ENCODE assay signal across 8 mouse cellular contexts in the genomic region with DNA sequence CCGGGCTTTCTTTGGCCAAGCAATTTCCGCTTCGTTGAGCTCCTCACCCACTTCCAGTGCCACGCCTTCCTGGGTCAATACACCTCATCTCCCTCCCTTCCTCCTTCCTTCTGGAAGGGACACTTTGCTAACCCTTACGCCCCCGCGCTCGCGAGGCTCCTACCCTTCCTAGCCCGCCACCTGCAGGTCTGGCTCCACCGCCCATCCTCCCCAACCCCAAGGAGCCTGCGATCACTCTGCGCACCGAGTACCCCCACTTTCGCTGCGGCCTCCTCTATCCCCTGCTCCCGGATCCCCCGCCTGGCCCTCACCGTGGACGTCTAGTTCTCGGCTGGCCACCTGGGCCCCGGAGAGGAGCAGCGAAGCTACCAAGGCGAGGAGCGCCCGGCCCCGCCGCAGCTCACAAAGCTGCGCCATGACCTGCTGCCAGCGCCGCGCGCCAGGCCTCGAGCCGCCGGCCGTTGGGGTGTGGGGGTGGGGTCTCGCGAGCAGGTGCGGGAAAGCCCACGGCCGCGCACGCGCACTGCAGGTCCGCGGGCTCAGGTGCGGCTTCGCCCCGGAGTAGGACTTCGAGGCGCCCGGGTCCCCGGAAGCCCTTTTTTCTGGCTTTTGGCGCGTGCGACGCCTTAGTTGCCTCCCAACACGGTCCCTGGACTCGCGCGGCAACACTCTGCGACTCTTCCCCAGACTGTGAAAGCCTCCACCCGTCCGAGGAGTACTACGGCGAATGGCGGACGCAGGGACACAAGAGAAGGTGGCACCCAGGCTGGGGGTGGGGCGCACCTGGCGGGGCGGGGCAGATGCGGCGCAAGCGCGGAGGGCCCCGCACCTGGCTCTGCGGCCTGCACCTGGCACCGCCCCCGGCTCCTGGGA. TPM values are rescaled to one million over a fixed set of nuclear protein-coding genes. Genes with fewer than 3 reads are reported as not detected.
DNase-seq lines count a peak whose midpoint lies in the region; ATAC-seq and TF ChIP-seq lines count a peak whose summit lies in the region.

A gene (minus strand): TSS at position 712 of the 873 bp plus-strand sequence.

- peak; percentile 85 to 94 for DNase-seq in urinary bladder, adult 18-20 months (ENCODE audit: low spot score in 2 of 2)
- DNase-seq in urinary bladder, postnatal 10 days (ENCODE audit: low spot score) = no peak
- peak; percentile 71 to 85 for DNase-seq in cerebellum, postnatal 36 days
- DNase-seq in kidney, postnatal 10 days = peak; percentile 93
- DNase-seq in liver, postnatal 0 days = peak; percentile 87
- DNase-seq in thymus, postnatal 14 days = peak; percentile 86

- peak; percentile 63 for ATAC-seq in heart, embryonic 15.5 days (replicated peaks; ENCODE audit: insufficient number of reproducible peaks, insufficient read depth, low FRiP score, low read depth)
- ATAC-seq in liver, postnatal 0 days = peak; percentile 94
- ATAC-seq in neural tube, embryonic 15.5 days (ENCODE audit: low FRiP score) = peak; percentile 88

- peak within 1 kb of the TSS; percentile 77 for H3K9ac ChIP-seq in heart, embryonic 15.5 days
- H3K9ac ChIP-seq in liver, postnatal 0 days (replicated peaks) = peak within 1 kb of the TSS; percentile 75
- H3K9ac ChIP-seq in neural tube, embryonic 15.5 days (replicated peaks) = peak within 1 kb of the TSS; percentile 57

- TF ChIP-seq CTCF in liver, postnatal 0 days (IDR thresholded peaks at IDR 0.05; ENCODE audit: low read depth) = peak; percentile 29; the same call in 1 of the 2 replicates

- H3K4me3 ChIP-seq in heart, embryonic 15.5 days = peak within 1 kb of the TSS; percentile 72
- H3K4me3 ChIP-seq in liver, postnatal 0 days (ENCODE audit: low read depth, low read length) = peak within 1 kb of the TSS; percentile 70
- peak within 1 kb of the TSS; percentile 58 for H3K4me3 ChIP-seq in neural tube, embryonic 15.5 days (replicated peaks)

- under 1% methylated on average over 80 of the region's 80 CpGs for WGBS in heart, embryonic 15.5 days
- 3% methylated on average over 59 of the region's 80 CpGs for WGBS in liver, postnatal 0 days (ENCODE audit: insufficient replicate concordance)
- WGBS in neural tube, embryonic 15.5 days = under 1% methylated on average over 80 of the region's 80 CpGs

- H3K4me1 ChIP-seq in heart, embryonic 15.5 days (replicated peaks) = peaks cover 24% of the 10 kb centered on the region
- peaks cover 10% of the 10 kb centered on the region; the same call in 1 of the 2 replicates for H3K4me1 ChIP-seq in liver, postnatal 0 days (ENCODE audit: insufficient read depth)
- H3K4me1 ChIP-seq in neural tube, embryonic 15.5 days = peaks cover 20% of the 10 kb centered on the region

- H3K36me3 ChIP-seq in heart, embryonic 15.5 days = no peaks in the 10 kb centered on the region
- no peaks in the 10 kb centered on the region for H3K36me3 ChIP-seq in liver, postnatal 0 days (replicated peaks; ENCODE audit: insufficient read depth, low read length)
- no peaks in the 10 kb centered on the region for H3K36me3 ChIP-seq in neural tube, embryonic 15.5 days

- peak within 1 kb of the TSS; percentile 65 for H3K27ac ChIP-seq in heart, embryonic 15.5 days
- H3K27ac ChIP-seq in liver, postnatal 0 days (ENCODE audit: low read depth) = peak within 1 kb of the TSS; percentile 73
- H3K27ac ChIP-seq in neural tube, embryonic 15.5 days (replicated peaks) = no peak within 1 kb of the TSS

- peak within 1 kb of the TSS; percentile 96 for H3K4me2 ChIP-seq in heart, embryonic 15.5 days
- peak within 1 kb of the TSS; percentile 88 for H3K4me2 ChIP-seq in liver, postnatal 0 days (ENCODE audit: low read depth, low read length)
- H3K4me2 ChIP-seq in neural tube, embryonic 15.5 days = peak within 1 kb of the TSS; percentile 96

- no peak for TF ChIP-seq EP300 in liver, postnatal 0 days (IDR thresholded peaks at IDR 0.05; ENCODE audit: low read depth)

- H3K9me3 ChIP-seq in heart, embryonic 15.5 days (replicated peaks) = no peaks in the 10 kb centered on the region
- H3K9me3 ChIP-seq in liver, postnatal 0 days (ENCODE audit: low read length) = no peaks in the 10 kb centered on the region
- H3K9me3 ChIP-seq in neural tube, embryonic 15.5 days (replicated peaks) = no peaks in the 10 kb centered on the region

- H3K27me3 ChIP-seq in heart, embryonic 15.5 days = peaks cover 5% of the 10 kb centered on the region; the same call in 1 of the 2 replicates
- H3K27me3 ChIP-seq in liver, postnatal 0 days (ENCODE audit: insufficient read depth, low read length) = 0 out of 2 replicates have a peak, but pooled peaks cover 7% of the 10 kb centered on the region
- H3K27me3 ChIP-seq in neural tube, embryonic 15.5 days (replicated peaks) = peaks cover 36% of the 10 kb centered on the region

RNA-seq across cellular contexts. Expression of the gene that starts here (rescaled TPM):
- 77.9 and 125 TPM in 2 replicates for polyA plus RNA-seq in heart, embryonic 15.5 days (2015; fragmentation: Nextera tagmentation; extraction: Ambion mirVana)
- polyA plus RNA-seq in liver, postnatal 0 days (2015; fragmentation: Nextera tagmentation; extraction: Ambion mirVana) = 84.8 and 94.7 TPM in 2 replicates
- polyA plus RNA-seq in neural tube, embryonic 15.5 days (2015; fragmentation: Nextera tagmentation; extraction: Ambion mirVana) = 62.7 and 140 TPM in 2 replicates
